Mouse (Mus musculus) CD4-positive, CD25-positive, alpha-beta regulatory T cell, adult 4 months (primary cell): ENCODE data around the gene Myrfl. TPM values are rescaled to one million over a fixed set of nuclear protein-coding genes. Genes with fewer than 3 reads are reported as not detected.
A peak's percentile ranks its signal among the peaks of the same experiment; 100 is the strongest.

Experiments used
- ATAC-seq: one replicate; pipeline ENCODE4 v1.8.0; 2017
- polyA plus RNA-seq, 2 experiments: library from polyadenylated mRNA; unstranded; fragments of 100-300 nt; shearing (Covaris generic); gene quantifications; one replicate each; pipeline ENCODE4 v1.2.1; 2017

Gene Myrfl
- polyA plus RNA-seq, 2 experiments from 2014 or later = 0.09 TPM; not detected in 1

GRCm38 (mm10) chr10:116755881-116756581, 140.7 kb downstream of the Myrfl start:
- ATAC-seq = no peak

GRCm38 (mm10) chr10:116754940-116755339, 141.8 kb downstream of the Myrfl start:
- no peak for ATAC-seq

- no peak for ATAC-seq
Measured at GRCm38 (mm10) chr10:116750895-116751294, 145.8 kb downstream of the Myrfl start.

- ATAC-seq = no peak
Measured at GRCm38 (mm10) chr10:116750062-116750461, 146.7 kb downstream of the Myrfl start.

- ATAC-seq = no peak
Measured at GRCm38 (mm10) chr10:116748681-116749080, 148.0 kb downstream of the Myrfl start.

- ATAC-seq = peak; percentile 23
Measured at GRCm38 (mm10) chr10:116746281-116747011, 150.3 kb downstream of the Myrfl start.

- ATAC-seq = no peak
Measured at GRCm38 (mm10) chr10:116742696-116743095, 154.0 kb downstream of the Myrfl start.

- ATAC-seq = no peak
Measured at GRCm38 (mm10) chr10:116742189-116742588, 154.5 kb downstream of the Myrfl start.

- ATAC-seq = no peak
Measured at GRCm38 (mm10) chr10:116741343-116741742, 155.4 kb downstream of the Myrfl start.

- ATAC-seq = no peak
Measured at GRCm38 (mm10) chr10:116740073-116740472, 156.6 kb downstream of the Myrfl start.

- ATAC-seq = no peak
Measured at GRCm38 (mm10) chr10:116738533-116738932, 158.2 kb downstream of the Myrfl start.

GRCm38 (mm10) chr10:116735607-116736006, 161.1 kb downstream of the Myrfl start:
- no peak for ATAC-seq

- ATAC-seq = no peak
Measured at GRCm38 (mm10) chr10:116733651-116734050, 163.1 kb downstream of the Myrfl start.

- no peak for ATAC-seq
Measured at GRCm38 (mm10) chr10:116730033-116730652, 166.6 kb downstream of the Myrfl start.

- no peak for ATAC-seq
Measured at GRCm38 (mm10) chr10:116728860-116729259, 167.9 kb downstream of the Myrfl start.

GRCm38 (mm10) chr10:116727702-116728298, 168.9 kb downstream of the Myrfl start:
- no peak for ATAC-seq

Other genes starting within 250 kb of the Myrfl start
- 10 to 100 TPM; 12.1 to 15.9 TPM for gene Rab3ip, start 53.9 kb upstream of the Myrfl start, polyA plus RNA-seq
- not detected for gene Gm10271, start 75.7 kb upstream of the Myrfl start, polyA plus RNA-seq
- not detected for gene Best3, start 89.4 kb upstream of the Myrfl start, polyA plus RNA-seq
- gene Lrrc10, start 148.4 kb upstream of the Myrfl start, polyA plus RNA-seq = not detected
- gene Cct2, start 166.9 kb upstream of the Myrfl start, polyA plus RNA-seq = 100 to 1,000 TPM; 185 to 226 TPM